Mouse (Mus musculus) bone marrow, adult 2 months (tissue): ENCODE measurements around the gene Pik3c2a.

Experiments used
- CTCF ChIP-seq: fragments of 200-500 bp; IDR thresholded peaks from 2 replicates; pipeline ENCODE4 v1.5.1; 2011; ENCODE audit warnings: low read length, control low read depth; ENCODE audit not compliant: control insufficient read depth, insufficient read depth
- POLR2A ChIP-seq: fragments of 200-500 bp; IDR thresholded peaks from 2 replicates; pipeline ENCODE4 v1.6.1; 2011; ENCODE audit warnings: low read depth, mild to moderate bottlenecking, control low read depth, low read length, borderline replicate concordance; ENCODE audit not compliant: control insufficient read depth

- no peak for TF ChIP-seq CTCF
- no peak for TF ChIP-seq POLR2A
Observed at GRCm38 (mm10) chr7:116287959-116288358, 155.3 kb downstream of the Pik3c2a start.
